Mouse (Mus musculus) cerebellum, adult 9-11 months (tissue): ENCODE data around the gene Cct5.
A peak's percentile ranks its signal among the peaks of the same experiment; 100 is the strongest.

Source experiments
- DNase-seq: peaks from one replicate; pipeline ENCODE4 v3.0.0; 2022

The Cct5 gene

DNA sequence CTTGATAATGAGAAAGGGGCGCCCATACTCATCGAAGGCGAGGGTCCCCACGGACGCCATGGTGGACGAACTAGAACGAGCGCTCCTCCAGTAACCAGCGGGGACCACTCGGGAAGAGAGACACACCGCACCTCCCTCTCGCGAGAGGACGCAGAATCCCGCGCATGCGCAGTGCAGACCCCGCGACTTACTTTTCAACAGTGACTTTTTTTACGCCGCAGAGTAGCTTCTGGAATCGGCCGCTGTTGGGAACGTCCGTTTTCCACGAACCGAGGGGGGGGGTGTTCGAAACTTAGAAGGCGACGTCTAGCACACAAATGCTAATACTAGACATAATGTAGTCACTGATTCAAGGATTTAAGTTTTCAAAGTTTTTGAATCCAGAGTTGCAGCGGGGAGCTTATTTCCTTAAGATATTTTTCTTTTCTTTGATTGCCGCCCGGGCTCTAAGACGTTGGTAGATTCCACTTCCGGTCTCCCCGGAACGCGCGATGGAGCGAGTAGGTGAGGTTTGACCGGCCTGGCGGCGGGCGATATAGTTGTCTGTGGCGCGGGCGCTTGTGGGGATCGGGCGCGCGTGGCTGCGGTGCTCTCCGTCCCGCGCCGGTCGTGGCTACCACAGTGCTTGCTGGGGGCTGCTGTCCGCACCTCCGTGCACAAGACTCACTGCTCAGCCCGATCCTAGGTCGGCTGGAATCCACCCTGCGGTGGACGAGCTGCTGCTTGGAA lies at the start of gene Cct5, which contains the start of gene Fam173b:
TSS of gene Cct5 (minus strand) at position 159 of the 729 bp plus-strand sequence.
TSS of gene Fam173b (plus strand) at position 207 of the 729 bp plus-strand sequence.
- peak; percentile 98 for DNase-seq

DNA sequence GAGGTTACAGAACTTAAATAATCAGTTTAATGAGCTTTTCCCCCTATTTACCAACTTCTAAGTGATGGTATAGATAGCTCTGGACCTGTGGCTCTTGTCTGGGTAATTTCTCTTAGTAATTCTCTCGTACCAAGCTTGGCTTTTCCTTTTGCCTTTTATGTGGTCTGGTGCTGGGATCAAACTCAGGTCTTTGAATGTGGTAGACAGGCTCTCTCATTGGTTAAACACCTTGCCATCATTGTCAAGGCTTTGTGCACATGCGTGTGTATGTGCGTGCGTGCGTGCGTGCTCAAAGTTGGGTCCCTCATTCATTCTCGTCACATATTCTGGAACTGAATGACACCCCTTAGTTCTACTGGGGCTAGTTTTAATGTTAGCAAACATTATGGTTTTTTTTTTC lies 49.2 kb upstream of the Cct5 start:
- DNase-seq = no peak

DNA sequence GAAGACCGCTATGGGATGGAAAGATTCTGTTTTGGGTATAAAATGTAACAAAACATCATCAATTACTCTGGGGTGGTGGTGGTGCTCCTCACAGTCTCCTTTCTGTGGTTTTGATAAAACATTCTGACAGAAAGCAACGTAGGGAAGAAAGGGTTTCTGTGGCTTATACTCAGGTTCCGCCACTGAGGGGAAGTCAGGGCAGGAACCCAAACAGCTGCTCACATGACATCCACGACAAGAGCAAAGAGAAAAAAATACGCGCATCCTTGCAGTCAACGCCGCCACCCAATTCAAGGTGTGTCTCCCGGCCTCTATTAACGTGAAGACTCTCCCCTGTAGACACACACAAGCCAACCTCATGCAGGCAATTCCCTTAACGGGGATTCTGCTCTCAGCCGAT lies 48.1 kb upstream of the Cct5 start:
- no peak for DNase-seq

DNA sequence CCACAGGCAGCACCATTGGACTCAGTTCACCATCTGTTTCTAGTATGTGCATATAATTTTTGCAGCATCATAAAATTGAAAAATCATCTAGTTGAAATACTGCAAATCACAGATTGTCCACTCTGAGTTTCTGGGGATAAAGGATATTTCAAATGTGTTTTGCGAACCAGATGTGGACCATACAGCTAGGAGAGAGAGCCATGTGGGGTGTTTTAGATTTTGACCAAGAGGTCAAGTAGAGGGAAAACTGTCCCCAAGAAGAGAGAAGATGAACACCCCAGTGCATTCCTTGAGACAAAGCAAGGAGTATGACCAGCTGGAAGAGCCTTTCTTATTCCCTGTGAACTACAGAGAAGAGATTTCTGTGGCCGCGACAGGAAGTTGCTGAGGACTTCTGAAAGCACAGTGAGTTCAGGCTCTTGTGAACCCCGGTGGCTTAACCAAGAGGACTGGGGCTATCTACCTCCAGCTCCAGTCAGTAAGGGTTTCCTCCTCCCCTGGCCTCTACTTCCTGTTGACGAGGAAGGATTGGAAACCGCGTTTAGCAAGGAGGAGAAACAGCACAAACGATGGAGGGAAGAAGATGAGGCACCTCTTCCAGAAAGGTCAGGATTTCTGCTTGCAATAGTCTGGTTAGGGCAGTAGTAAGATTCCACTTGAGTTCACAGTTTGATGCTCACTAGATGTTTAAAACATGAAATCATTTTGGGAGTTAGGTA lies 46.4 kb upstream of the Cct5 start:
- no peak for DNase-seq

DNA sequence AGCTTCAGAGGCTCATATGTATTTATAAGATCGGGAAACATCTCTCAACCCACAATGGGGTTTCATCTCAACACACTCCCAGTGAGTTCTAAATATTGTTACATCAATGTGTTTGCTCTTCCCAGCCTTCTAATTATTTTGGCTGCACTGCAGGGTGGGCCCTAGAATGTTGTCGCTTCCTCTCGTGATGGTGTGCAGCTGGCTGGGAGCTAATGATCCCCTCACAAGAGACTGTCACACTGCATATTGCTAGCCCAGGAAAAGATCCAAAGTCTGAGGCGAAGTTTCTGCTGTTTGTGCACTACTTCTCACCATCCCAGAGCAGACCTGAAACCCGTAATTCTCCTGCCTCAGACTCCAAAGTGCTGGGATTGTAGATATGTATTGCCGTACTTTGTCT lies 45.6 kb upstream of the Cct5 start:
- DNase-seq = no peak

DNA sequence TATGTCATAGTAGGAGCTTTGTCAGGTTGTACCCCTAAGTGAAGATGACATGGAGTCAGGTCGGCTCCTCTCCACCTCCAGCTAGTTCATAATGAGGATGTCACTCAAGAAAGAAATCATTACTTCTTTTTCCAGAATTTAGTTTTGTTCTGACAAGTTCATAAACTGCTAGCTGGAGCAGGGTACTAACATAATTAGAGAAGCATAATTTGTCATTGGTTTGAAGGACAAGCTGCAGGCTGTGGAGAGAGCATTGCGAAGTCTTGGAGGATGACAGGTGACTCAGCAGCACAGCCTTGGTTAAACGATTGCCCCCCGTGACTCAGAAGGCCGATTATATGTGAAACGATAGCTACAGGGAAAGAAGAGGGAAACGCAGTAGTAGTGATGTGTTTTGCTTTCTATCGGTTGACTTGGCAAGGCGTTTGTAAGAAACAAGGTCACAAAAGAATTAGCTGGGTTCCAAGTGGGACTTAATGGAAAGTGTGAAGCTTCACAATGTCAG lies 34.5 kb upstream of the Cct5 start:
- DNase-seq = no peak

DNA sequence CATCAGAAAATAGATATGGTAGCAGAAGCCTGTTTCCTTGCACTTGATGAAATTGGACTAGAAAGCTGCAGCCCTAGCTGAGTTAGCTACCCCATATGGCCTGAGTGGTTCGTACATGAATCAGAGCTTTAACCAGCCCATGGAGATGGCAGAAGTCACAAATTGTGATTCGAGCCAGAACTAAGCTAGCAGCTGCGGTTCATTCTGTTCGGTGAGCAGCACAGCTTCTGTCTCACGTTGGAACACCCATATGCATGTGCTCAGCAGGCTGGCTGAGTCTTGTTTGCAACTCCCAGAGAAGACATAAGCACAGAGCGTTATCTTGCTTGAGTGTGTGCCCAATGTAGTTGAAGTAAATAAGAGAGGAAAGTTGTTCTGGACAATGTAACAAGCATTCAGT lies 33.0 kb upstream of the Cct5 start:
- no peak for DNase-seq

DNA sequence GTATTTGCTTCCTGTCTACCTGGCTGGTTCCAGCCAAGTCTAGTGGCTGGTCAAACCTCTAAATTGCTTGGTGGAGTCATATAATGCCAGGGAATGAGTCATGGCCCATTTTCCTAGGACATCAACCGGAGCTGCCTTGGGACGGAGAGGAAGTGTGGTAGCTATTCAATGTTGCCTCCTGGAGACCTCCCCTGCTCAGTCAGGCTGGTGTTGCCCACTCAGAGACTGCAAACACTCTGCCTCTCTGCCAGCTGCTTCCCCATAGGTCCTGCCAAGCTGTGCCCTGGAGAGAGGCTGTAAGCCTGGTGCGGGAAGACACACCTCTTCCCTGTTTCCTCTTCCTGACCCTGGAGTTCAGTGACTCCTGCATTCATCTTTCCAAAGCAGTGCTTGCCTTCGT lies 30.9 kb upstream of the Cct5 start:
- no peak for DNase-seq

DNA sequence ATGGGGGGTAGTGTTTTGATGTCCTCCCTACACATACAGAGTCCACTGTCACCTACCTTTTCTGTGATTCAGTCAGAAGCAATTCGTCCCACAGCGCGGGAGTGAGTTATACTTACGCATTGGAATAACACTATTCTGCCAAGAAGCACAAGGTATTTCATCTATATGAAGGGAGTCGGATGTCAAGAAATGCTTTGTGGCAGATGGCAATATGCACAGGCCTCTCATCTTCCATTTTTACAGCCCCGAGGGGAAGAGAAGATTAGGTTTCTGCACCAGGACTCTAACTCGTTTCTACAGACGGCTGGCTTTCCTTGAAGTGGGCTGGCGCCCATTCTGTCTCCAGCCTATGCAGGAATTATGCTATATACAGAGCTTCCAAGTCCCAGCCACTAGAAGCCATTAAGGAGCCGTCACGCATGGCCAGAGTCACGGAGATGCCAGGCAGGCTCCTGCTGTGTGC lies 29.8 kb upstream of the Cct5 start:
- DNase-seq = no peak

DNA sequence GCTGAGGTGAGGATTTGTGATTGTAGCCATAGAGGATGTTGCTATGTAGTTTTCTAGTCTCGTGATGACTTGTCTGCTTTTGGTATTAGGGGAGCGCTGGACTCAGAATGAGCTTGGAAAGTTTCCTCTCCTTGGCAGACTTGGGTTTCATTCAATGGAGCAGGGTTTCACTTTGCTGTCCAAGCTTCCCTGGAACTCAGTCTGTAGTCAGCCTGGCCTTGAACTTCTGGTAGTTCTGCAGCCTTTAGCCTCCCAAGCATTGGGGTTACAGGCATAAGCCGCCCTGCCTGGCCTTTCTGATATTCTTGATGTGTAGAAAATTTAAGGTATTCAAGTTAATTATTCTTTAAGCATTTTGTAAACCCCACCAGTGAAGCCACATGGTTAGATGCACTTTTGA lies 28.0 kb upstream of the Cct5 start:
- DNase-seq = no peak

DNA sequence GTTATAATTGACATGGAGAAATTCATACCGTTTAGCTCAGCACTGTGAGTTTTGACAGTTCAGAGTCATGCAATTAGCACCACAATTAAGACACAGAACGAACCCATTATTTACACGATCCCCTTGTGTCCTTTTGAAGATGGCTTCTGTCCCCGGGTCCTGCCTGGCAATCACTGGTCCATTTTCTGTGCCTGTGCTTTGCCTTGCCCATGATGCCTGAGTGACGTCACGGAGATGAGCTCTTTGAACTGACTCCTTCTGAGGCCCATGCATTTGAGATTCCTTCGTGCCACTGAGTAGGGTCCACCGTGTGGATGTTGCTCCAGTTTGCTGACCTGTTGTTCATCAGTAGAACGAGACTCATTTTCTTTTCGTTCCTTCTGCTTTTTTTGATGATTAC lies 26.6 kb upstream of the Cct5 start:
- no peak for DNase-seq

DNA sequence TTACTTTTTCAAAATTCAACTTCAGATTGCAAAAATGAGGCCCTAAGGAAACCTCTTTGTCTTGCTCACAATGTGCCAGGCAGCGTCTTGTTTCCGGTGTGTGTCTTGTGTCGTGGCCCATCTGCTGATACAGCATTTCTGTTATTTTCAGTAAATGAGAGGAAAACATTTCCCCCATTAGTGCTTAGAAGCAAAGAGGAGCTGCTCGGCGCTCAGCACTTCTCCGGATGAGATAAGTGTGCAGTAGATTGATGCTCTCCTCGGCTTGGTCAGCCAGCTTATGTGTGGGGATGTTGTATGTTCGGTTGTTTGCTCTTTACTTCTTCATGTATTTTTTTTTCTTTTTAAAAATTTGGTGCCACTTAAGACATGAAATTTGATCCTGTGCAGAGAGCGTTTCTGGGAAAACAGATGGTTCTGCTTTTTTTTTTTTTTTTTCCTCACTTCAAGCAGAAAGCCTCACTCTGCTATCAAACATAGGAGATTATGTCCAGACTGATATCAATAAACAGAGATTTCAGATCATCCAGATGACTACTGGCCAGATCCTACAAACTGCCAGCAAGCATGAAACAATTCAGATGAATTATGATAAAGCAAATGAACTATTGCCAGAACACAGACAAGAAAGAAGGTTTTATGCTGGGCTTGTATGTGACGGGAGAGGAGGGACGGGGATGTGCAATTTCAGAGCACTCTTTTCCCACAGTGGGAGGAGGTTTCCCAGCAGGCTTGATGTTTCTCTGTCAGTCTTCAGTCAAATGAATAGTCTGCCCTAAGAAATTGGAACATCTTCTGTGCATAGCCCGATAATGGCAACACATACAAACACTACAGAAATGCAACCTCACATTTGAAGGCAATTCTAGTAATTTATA lies 25.9 kb upstream of the Cct5 start:
- DNase-seq = no peak

DNA sequence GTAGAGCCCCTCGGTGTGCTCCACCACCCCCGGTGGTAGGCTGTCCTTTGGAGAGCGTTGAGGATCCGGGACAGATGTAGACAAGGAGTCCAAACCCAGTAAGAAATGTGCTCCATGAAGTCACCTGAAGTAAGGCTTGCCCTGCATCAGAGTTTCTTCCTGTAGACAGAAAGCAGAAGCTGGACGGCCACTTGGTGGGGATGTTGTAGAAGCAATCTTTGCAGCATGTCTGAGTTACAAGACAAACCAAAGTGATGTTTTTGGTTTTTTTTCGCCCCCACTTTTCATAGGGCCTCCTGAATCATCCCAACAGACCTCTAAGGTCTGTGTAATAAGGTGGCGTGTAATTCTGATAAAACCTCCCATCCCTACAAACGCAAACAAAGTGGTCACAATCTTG lies 17.9 kb upstream of the Cct5 start:
- no peak for DNase-seq

DNA sequence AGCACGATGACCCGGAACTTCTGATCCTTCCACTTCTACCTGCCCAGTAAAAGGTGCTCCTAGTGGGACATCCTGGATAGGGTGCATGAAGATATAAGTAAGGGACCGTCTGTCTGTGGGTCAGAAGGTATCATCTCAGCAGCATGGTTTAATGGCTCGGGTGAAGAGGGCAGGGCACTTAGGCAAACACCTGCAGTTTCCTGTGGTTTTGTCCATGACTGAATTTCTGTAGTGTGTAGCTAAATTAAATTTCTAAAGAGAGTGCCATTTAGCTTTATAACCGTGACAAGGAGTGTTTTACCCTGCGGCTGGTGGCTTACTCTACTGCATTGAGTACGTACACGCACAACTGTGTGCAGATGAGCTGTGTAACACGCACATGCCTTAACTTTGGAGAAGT lies 15.7 kb upstream of the Cct5 start:
- DNase-seq = no peak

DNA sequence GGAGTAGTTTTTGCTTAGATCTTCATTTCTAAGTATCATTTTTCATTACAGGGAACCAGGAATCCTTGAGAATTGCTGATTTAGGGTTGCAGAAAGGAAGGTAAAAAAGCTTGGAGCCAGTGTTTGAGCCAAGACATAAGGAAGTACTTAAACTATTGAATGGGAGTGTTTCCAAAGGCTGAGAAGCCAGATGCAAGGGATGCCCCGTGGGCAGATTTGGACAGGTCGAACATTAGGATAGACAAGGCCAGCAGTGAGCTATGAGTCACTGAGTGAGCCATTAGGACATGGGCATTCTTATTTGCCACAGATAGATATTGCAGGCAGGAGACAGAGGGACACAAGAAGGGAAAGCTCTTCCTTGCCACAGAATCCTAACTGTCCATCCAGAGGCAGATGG lies 13.1 kb upstream of the Cct5 start:
- DNase-seq = no peak

DNA sequence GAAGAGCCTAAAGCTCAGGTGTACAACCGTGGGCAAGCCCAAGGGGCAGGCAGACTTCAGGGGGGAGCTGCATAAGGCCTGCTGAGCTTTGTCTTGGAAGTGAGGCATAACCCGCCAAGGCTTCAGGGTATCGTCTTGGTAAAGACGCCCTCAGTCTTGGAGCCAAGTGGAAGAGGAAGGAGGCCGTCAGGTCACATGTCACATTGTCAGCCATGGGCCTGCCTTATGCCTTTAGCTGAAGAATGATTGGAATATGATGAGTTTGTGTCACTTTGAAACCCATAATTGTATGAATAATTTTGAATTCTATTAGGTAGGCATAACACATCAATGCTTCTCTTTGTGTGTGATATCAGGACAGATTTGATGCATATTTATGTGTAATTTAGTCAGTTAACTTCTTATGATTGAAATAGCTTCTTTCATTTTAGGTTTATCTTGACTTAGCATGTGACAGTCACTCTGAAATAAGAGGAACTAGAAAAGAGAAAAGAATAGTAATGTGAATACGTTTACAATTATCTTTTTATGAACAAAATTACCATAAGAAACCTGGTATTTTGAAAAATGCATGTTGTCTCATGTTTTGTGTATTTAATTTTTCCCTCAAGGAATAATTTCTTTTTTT lies 12.3 kb upstream of the Cct5 start:
- no peak for DNase-seq

DNA sequence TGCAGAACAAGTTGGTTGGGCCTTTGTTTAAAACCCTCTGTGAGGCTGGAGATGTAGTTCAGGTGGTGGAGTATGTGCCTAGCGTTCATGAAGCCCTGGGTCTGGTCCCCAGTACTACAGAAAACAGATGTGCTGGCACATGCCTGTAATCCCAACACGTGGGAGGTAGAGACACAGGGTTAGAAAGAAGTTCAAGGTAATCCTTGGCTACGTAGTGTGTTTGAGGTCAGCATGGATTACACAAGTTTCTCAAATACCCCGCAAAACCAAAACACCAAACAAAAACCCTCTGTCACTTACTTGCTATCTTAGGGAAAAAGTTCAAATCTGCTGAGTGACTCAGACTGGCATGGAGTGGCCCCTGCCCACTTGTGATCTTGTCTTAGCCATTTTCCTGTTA lies 10.4 kb upstream of the Cct5 start:
- DNase-seq = no peak

DNA sequence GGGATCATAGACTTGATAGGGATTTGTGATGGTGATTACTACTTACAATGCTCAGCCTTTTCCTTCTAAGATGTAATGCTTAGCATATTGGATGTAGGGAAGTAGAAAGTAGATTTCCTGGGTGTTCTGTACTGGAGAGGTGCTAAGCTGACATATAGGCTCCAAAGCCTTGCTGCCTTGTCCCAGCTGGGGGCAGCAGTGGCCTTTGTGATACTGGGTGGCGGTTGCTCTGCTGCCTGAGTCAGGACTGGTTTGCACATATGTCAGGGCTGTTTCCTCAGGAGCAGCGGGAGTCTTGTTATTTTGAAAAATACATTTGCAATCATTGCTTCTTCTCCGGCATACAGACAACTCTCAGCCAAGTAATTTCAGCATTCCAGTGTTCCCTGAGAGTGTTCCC lies 9.4 kb upstream of the Cct5 start:
- DNase-seq = no peak

DNA sequence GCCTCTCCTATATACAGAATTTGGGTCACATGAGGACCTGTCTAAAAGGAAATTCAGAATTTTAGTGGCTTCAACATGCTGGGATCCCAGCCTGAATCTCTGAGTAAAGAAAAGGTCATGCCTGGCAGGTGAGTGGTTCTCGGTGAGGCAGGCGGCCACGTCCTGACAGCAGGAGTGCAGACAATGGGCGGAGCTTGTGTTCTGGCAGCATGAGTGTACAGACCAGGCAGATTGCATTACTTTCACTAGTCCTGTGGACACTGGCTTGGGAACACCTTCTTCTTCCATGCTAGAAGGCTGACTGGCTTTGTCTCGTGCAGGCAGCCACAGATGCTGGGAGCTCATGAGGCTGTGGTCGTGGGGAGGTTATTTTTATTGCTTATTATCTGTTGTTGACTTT lies 5.2 kb upstream of the Cct5 start:
- peak; percentile 24 for DNase-seq

DNA sequence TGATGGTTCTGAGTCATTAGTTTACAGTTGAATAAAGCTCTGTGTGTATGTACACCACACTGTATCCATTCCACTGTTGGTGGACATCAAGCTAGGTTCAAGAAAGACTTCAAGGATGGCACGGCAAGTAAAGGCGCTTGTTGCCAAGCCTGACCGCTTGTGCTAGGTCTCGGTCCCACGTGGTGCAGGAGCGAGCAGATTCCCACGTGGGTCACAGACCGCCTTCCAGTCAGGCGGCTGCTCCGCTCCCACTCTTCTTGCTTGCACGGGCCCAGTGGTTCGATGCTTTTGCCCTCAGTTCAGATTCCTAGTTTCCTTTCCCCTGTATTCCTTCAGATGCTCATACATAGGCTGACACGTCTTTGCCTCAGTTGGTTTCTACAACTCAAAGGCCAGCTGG lies 1.5 kb upstream of the Cct5 start:
- peak; percentile 47 for DNase-seq

DNA sequence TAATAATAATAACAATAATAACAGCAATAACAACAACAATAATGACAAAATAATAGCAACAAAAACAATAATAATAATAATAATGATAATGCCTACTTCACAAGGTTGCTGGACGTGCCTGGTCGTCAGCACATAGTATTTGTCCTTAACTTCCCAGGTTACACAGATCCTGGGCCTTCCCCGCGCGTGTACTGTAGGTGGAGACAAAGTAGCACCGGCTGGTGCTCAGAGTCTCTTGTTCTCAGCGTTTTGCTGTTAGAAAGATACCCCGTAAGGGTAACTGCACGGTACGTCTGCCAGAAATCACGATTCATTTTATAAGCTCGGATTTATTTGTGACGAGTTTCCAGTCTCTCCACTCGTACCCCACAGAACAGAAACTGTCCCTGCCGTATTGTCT lies 822 bp upstream of the Cct5 start:
- peak; percentile 75 for DNase-seq

DNA sequence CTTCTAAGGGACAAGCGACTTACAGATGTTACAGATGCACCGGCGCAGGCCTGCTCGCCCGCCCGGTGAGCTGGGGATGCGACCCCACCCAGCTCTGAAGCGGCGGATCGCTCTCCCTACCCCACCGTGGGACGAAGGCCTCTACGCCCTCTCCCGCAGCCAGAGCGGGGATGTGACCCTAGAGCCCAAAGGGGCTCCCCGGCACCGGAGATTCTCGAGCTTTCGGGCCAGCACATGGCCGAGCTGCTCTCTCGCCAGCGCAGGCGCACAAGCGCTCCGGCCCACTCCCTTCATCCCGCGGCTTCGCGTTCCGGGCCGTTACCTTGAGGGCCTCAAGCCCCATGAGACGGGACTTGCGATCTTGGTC lies 342 bp downstream of the Cct5 start:
- no peak for DNase-seq

DNA sequence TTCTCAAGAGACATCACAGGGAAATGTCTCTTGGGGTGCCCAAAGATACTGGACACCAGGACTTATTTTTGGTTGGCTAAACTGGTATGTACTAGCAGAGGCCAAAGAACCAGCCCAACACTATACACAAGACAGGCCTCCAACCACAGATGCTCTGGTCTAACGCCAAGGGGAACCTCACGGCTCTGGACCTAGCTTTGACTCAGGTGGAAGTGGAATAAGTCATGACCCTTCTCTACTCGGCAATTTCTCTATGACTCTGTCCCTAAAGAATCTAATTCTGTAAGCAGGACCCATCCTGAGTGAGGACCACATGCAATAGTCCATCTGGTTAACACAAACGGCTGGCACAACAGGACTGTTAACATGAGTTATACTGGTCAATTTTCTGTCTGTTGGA lies 1.8 kb downstream of the Cct5 start:
- no peak for DNase-seq
